Mouse (Mus musculus): ENCODE data around the gene Arhgap24.

The Arhgap24 gene

GRCm38 (mm10) chr5:102667754-102668575, 186.8 kb downstream of the Arhgap24 start:
- no peak for TF ChIP-seq GATA4 (IDR thresholded peaks at IDR 0.05; ENCODE audit: insufficient replicate concordance, low read length)

DNA sequence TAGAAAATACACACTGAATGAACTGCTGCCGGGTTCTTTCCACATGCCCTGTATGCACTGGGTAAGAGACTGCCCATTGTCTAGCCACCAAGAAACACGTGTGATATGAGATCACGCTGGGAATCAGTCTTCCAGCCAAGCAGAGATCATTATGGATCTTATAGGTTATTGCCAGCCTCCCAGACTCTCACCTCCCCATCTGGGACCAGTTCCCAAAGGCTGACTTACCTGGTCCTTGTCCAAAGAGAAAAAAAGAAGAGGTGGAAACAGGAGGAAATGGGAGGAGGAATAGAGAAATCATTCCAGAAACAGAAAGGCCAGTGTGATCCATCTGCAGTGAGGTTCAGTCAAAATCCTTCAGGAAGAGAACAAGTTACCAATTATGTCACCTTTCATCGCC, 189.0 kb downstream of the Arhgap24 start:
- TF ChIP-seq GATA4 (IDR thresholded peaks at IDR 0.05; ENCODE audit: insufficient replicate concordance, low read length): no peak

DNA sequence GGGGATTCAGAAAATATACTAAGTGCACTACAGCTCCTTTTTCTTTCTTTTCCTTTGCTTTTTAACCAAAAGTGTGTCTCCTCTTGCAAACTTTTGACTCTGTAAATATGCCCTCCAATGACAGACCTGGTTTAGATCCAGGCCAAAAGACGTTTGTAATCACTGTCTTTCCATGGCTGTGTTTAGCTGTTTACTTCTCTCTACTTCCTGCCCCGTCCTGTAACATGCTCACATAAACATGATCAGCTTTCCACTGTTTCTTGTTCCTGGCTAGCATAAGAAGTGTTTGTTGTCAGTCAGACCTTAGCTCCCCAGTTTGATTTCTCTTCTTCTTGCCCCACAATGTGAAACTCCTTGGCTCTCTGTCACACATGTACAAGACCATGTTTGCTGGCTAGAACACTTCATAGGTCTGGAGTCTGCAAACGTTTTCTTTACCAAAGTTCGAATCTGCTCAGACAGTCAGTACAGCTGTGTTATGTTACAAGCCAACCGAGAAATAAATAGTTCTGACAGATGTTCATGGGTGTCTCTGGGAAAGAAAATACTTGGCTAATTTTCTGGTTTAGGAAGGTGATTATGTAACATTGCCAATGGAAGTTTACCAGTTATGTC, 189.6 kb downstream of the Arhgap24 start:
- no peak for TF ChIP-seq GATA4 (IDR thresholded peaks at IDR 0.05; ENCODE audit: insufficient replicate concordance, low read length)

- no peak for TF ChIP-seq GATA4 (IDR thresholded peaks at IDR 0.05; ENCODE audit: insufficient replicate concordance, low read length)
Observed at GRCm38 (mm10) chr5:102675326-102675725, 194.1 kb downstream of the Arhgap24 start.

DNA sequence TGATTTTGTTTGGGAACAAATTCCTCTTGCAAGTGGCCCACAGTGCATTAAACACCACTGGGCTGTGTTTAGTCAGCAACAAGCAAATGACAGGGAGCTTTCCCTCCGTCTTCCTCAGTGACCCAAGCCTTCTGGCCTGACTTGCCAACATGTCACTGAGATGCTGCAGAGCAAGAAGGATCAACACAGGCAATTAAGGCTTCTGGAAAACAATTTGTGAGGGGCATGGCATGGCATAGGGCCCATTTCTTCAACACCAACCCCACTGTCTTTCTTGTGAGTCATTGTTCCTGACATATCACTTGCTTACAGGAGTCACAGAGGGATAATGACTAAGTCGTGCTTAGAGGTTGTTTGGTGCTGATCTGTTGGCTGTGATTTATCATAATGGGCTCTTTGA, 196.0 kb downstream of the Arhgap24 start:
- no peak for TF ChIP-seq GATA4 (IDR thresholded peaks at IDR 0.05; ENCODE audit: insufficient replicate concordance, low read length)

- peak; percentile 62; the same call in 1 of the 2 replicates for TF ChIP-seq GATA4 (IDR thresholded peaks at IDR 0.05; ENCODE audit: insufficient replicate concordance, low read length)
Observed at GRCm38 (mm10) chr5:102687673-102688072, 206.5 kb downstream of the Arhgap24 start.

- TF ChIP-seq GATA4 (IDR thresholded peaks at IDR 0.05; ENCODE audit: insufficient replicate concordance, low read length): no peak
Observed at GRCm38 (mm10) chr5:102692487-102692886, 211.3 kb downstream of the Arhgap24 start.

- TF ChIP-seq GATA4 (IDR thresholded peaks at IDR 0.05; ENCODE audit: insufficient replicate concordance, low read length): no peak
Observed at GRCm38 (mm10) chr5:102693192-102693591, 212.0 kb downstream of the Arhgap24 start.

DNA sequence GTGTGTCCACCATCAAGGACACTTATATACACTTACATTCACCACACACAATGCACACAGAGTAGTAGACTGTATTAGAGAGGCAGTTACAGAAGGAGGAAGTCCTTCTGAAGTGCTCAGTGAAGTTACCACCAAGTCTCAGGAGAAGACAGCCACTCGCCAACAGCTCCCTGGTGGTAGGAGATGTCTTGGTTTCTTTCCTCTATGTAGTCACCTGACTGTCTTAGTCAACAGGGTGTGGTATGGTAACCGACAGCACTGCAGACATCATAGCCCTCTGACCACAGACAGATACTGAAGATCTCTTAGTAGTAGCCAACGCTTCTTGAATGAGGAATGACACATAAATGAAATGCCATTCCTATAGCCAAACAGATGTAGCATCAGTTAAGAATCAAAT, 212.7 kb downstream of the Arhgap24 start:
- TF ChIP-seq GATA4 (IDR thresholded peaks at IDR 0.05; ENCODE audit: insufficient replicate concordance, low read length): no peak

DNA sequence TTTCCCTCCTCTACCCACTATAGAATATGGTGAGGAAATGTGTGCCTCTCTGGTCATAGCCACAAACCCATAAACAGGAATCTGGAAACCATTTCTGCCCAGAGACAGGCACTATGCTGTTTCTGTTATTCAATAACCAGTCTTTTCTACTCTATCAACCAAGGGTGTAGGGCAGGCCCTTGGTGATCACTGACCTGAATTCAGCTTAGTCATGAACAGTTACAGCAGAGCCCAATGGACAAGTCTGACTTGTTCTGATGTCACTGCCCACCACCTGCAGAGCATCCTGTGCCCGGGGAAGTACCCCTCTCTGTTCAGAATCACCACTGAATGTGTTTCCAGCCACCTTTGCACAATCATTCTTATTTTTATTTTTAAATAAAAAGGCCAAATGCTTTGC, 216.6 kb downstream of the Arhgap24 start:
- no peak for TF ChIP-seq GATA4 (IDR thresholded peaks at IDR 0.05; ENCODE audit: insufficient replicate concordance, low read length)

DNA sequence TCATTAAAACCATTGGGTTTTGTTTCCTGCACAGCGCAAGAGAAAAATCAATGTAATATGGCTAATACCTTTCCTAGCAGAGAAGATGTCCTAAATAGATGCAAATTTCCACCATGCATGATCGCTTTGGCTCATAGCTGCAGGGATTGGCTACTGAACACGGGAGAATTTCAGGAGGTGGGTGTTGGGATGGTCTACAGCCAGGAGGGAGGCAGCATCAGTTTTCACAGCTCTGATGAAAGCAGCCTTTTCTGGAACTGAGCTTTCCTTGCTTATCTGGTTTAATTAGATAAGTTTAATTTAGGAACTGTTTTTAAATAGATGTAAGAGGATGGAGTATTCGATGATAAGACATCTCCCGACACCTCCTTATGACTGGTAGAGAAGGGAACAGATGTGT, 217.2 kb downstream of the Arhgap24 start:
- no peak for TF ChIP-seq GATA4 (IDR thresholded peaks at IDR 0.05; ENCODE audit: insufficient replicate concordance, low read length)

- TF ChIP-seq GATA4 (IDR thresholded peaks at IDR 0.05; ENCODE audit: insufficient replicate concordance, low read length): no peak
Observed at GRCm38 (mm10) chr5:102698891-102699290, 217.7 kb downstream of the Arhgap24 start.

DNA sequence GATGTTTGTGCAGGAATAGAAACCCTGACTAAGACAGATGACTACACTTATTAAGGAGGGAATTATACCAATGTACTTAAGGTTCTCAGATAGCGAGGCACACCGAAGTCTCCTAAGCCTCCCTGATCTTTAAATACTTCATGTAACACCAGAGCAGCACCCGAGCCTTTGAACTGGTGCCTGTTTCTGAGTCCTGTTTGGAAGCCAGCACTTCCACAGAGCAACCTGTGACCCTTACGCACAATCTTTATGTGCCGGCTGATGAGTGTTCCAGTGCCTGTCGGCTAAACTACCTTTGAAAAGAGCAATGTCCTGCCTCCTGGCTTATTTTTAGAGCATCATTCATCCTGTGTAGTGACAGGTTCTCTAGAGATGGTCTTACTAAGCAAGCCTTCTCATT, 221.4 kb downstream of the Arhgap24 start:
- no peak for TF ChIP-seq GATA4 (IDR thresholded peaks at IDR 0.05; ENCODE audit: insufficient replicate concordance, low read length)

- no peak for TF ChIP-seq GATA4 (IDR thresholded peaks at IDR 0.05; ENCODE audit: insufficient replicate concordance, low read length)
Observed at GRCm38 (mm10) chr5:102703325-102704099, 222.3 kb downstream of the Arhgap24 start.

DNA sequence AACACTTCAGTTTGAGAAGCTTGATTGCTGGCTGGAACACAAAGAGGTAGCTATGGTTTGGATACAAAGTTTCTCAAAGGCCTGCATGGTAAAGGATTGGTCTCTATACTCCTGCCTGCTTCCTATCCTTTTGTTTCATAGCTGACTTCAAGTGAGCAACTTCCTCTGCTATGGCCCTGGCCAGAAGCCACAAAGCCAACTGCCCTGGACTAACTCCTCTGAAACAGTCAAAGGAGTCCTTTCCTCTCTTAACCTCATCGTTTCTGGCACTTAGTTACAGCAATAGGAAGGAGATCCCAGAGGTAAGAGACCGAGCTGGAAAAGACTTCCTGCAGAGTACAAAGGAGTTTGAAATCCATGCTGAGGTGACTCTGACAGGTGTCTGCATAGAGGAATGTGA, 224.0 kb downstream of the Arhgap24 start:
- no peak for TF ChIP-seq GATA4 (IDR thresholded peaks at IDR 0.05; ENCODE audit: insufficient replicate concordance, low read length)

GRCm38 (mm10) chr5:102710336-102710735, 229.1 kb downstream of the Arhgap24 start:
- no peak for TF ChIP-seq GATA4 (IDR thresholded peaks at IDR 0.05; ENCODE audit: insufficient replicate concordance, low read length)
